Mouse (Mus musculus): ENCODE measurements around the gene Mrgpre. TPM values are rescaled to one million over a fixed set of nuclear protein-coding genes. Genes with fewer than 3 reads are reported as not detected.

Mrgpre gene
- polyA plus RNA-seq, 1 experiment from 2014 or later = 2.3 TPM

DNA sequence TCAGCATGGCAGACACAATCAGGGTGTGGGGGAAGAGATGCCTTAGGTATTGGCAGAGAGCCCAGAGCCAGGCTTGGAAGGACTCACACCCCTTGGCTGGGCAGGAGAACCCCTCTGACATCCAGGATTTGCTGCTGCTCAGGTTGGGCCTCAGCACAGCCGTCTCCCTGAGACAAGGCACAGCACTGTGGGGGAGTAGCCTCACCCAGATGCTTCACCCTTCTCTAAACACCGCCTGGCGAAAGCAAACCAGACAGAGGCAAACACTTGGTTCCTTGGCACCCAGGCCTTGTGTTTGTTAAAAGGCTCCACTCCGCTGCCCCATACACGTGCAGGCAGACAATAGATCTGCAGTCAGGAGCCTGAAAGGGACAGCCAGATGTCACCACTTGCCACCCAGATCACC is 45.7 kb downstream of the Mrgpre start:
- WGBS = 28% methylated on average over 5 of the region's 5 CpGs
- peaks cover 26% of the 10 kb centered on the region for H3K4me1 ChIP-seq (replicated peaks; ENCODE audit: control insufficient read depth, insufficient read depth, low read length)
- no peak overlapping the region; the same call in 1 of the 2 replicates for H3K27ac ChIP-seq (ENCODE audit: low read depth)
- ATAC-seq (replicated peaks; ENCODE audit: low FRiP score, low TSS enrichment, low read depth) (no peak), DNase-seq (ENCODE audit: low spot score) (peak; percentile 66)
- H3K36me3 ChIP-seq (ENCODE audit: control insufficient read depth, insufficient read depth, low read length) = 0 out of 2 replicates have a peak, but pooled peaks cover 4% of the 10 kb centered on the region
- H3K9me3 ChIP-seq (ENCODE audit: control insufficient read depth, low read length) = no peaks in the 10 kb centered on the region
- H3K9ac ChIP-seq (ENCODE audit: low read length) = peak overlapping the region; percentile 83; the same call in 1 of the 2 replicates
- H3K4me3 ChIP-seq (ENCODE audit: low read depth, low read length) = peak overlapping the region; percentile 80
- peak overlapping the region; percentile 86 for H3K4me2 ChIP-seq (ENCODE audit: low read length)
- H3K27me3 ChIP-seq (replicated peaks; ENCODE audit: control insufficient read depth, insufficient read depth, low read length) = no peaks in the 10 kb centered on the region

- Histone ChIP-seq H3K4me2 (ENCODE audit: low read length) (peak overlapping the region; percentile 86), H3K27me3 (replicated peaks; ENCODE audit: control insufficient read depth, insufficient read depth, low read length) (no peaks in the 10 kb centered on the region), H3K4me1 (replicated peaks; ENCODE audit: control insufficient read depth, insufficient read depth, low read length) (peaks cover 26% of the 10 kb centered on the region), H3K9ac (ENCODE audit: low read length) (no peak overlapping the region; the same call in 1 of the 2 replicates), H3K27ac (ENCODE audit: low read depth) (no peak overlapping the region; the same call in 1 of the 2 replicates), H3K9me3 (ENCODE audit: control insufficient read depth, low read length) (no peaks in the 10 kb centered on the region), H3K4me3 (ENCODE audit: low read depth, low read length) (peak overlapping the region; percentile 80; the same call in 1 of the 2 replicates), H3K36me3 (ENCODE audit: control insufficient read depth, insufficient read depth, low read length) (peaks cover 9% of the 10 kb centered on the region; the same call in 1 of the 2 replicates)
- no peak for ATAC-seq (replicated peaks; ENCODE audit: low FRiP score, low TSS enrichment, low read depth)
- DNase-seq (ENCODE audit: low spot score) = no peak
- WGBS = 52% methylated on average over 6 of the region's 6 CpGs
Measured at GRCm38 (mm10) chr7:143738194-143738593, 46.1 kb downstream of the Mrgpre start.

- Histone ChIP-seq H3K36me3 (ENCODE audit: control insufficient read depth, insufficient read depth, low read length) (peaks cover 11% of the 10 kb centered on the region; the same call in 1 of the 2 replicates), H3K4me2 (ENCODE audit: low read length) (no peak overlapping the region), H3K4me1 (replicated peaks; ENCODE audit: control insufficient read depth, insufficient read depth, low read length) (peaks cover 17% of the 10 kb centered on the region), H3K27ac (ENCODE audit: low read depth) (no peak overlapping the region), H3K4me3 (ENCODE audit: low read depth, low read length) (no peak overlapping the region), H3K9me3 (ENCODE audit: control insufficient read depth, low read length) (no peaks in the 10 kb centered on the region), H3K27me3 (replicated peaks; ENCODE audit: control insufficient read depth, insufficient read depth, low read length) (no peaks in the 10 kb centered on the region), H3K9ac (ENCODE audit: low read length) (no peak overlapping the region)
- ATAC-seq (replicated peaks; ENCODE audit: low FRiP score, low TSS enrichment, low read depth) (no peak), DNase-seq (ENCODE audit: low spot score) (no peak)
- WGBS = 89% methylated on average over 4 of the region's 4 CpGs
Measured at GRCm38 (mm10) chr7:143733746-143734145, 50.6 kb downstream of the Mrgpre start.

GRCm38 (mm10) chr7:143729886-143730285 is 54.4 kb downstream of the Mrgpre start:
- H3K4me3 ChIP-seq (ENCODE audit: low read depth, low read length) = no peak overlapping the region
- peaks cover 11% of the 10 kb centered on the region; the same call in 1 of the 2 replicates for H3K36me3 ChIP-seq (ENCODE audit: control insufficient read depth, insufficient read depth, low read length)
- peaks cover 5% of the 10 kb centered on the region; the same call in 1 of the 2 replicates for H3K4me1 ChIP-seq (replicated peaks; ENCODE audit: control insufficient read depth, insufficient read depth, low read length)
- DNase-seq (ENCODE audit: low spot score) (no peak), ATAC-seq (replicated peaks; ENCODE audit: low FRiP score, low TSS enrichment, low read depth) (no peak)
- WGBS = 59% methylated on average over 10 of the region's 10 CpGs
- no peaks in the 10 kb centered on the region for H3K27me3 ChIP-seq (replicated peaks; ENCODE audit: control insufficient read depth, insufficient read depth, low read length)
- no peak overlapping the region for H3K9ac ChIP-seq (ENCODE audit: low read length)
- H3K4me2 ChIP-seq (ENCODE audit: low read length) = no peak overlapping the region
- no peak overlapping the region for H3K27ac ChIP-seq (ENCODE audit: low read depth)
- H3K9me3 ChIP-seq (ENCODE audit: control insufficient read depth, low read length) = no peaks in the 10 kb centered on the region

Small RNA genes within 50 kb of the gene (microRNA-seq; reads per million reads assigned to microRNA genes)
- gene Gm22064 = not detected

Other genes with a start within 250 kb of the Mrgpre start
- gene Nap1l4, start 235.4 kb downstream of the Mrgpre start, polyA plus RNA-seq (2014; fragmentation: Nextera tagmentation; extraction: Ambion mirVana) = 112 and 125 TPM in 2 replicates
- 53.9 and 56.5 TPM in 2 replicates for gene Cars, start 184.4 kb downstream of the Mrgpre start, polyA plus RNA-seq (2014; fragmentation: Nextera tagmentation; extraction: Ambion mirVana)
- 0.30 and 0.55 TPM in 2 replicates for gene Tnfrsf26, start 155.8 kb downstream of the Mrgpre start, polyA plus RNA-seq (2014; fragmentation: Nextera tagmentation; extraction: Ambion mirVana)
- 8.6 and 9.1 TPM in 2 replicates for gene Tnfrsf22, start 134.8 kb downstream of the Mrgpre start, polyA plus RNA-seq (2014; fragmentation: Nextera tagmentation; extraction: Ambion mirVana)
- gene Tnfrsf23, start 98.6 kb downstream of the Mrgpre start, polyA plus RNA-seq (2014; fragmentation: Nextera tagmentation; extraction: Ambion mirVana) = 1.0 and 1.1 TPM in 2 replicates
- 34.9 and 39.7 TPM in 2 replicates for gene Osbpl5, start 27.5 kb downstream of the Mrgpre start, polyA plus RNA-seq (2014; fragmentation: Nextera tagmentation; extraction: Ambion mirVana)
- gene Mrgprg, start 17.5 kb downstream of the Mrgpre start, polyA plus RNA-seq (2014; fragmentation: Nextera tagmentation; extraction: Ambion mirVana) = not detected in 2 replicates
- 11.7 and 12.3 TPM in 2 replicates for gene Nadsyn1, start 38.3 kb upstream of the Mrgpre start, polyA plus RNA-seq (2014; fragmentation: Nextera tagmentation; extraction: Ambion mirVana)
- gene Dhcr7, start 38.6 kb upstream of the Mrgpre start, polyA plus RNA-seq (2014; fragmentation: Nextera tagmentation; extraction: Ambion mirVana) = 80.4 and 84.3 TPM in 2 replicates
- not detected in 2 replicates for gene Gm498, start 82.3 kb upstream of the Mrgpre start, polyA plus RNA-seq (2014; fragmentation: Nextera tagmentation; extraction: Ambion mirVana)
- gene Shank2, start 217.4 kb upstream of the Mrgpre start, polyA plus RNA-seq (2014; fragmentation: Nextera tagmentation; extraction: Ambion mirVana) = 0.78 and 1.7 TPM in 2 replicates

All from intestine, embryonic 14.5 days (tissue).